Mouse (Mus musculus) small intestine, adult 2 months (tissue): Measurements from ENCODE around the gene Drg1. TPM values are rescaled to one million over a fixed set of nuclear protein-coding genes. Genes with fewer than 3 reads are reported as not detected.

Source experiments
- polyA plus RNA-seq: library from polyadenylated mRNA; depleted of rRNA; stranded (reverse); fragments of >200 nt; gene quantifications from 2 replicates; pipeline ENCODE4 v1.2.3, GENCODE M21; 2012; rRNA removed

The Drg1 gene
- polyA plus RNA-seq, 1 experiment, result 9.6 TPM

Other genes with a start within 250 kb of the Drg1 start
- gene Sfi1, start 73.0 kb downstream of the Drg1 start, polyA plus RNA-seq, result 8.6 and 21.2 TPM in 2 replicates
- gene Eif4enif1, start 64.0 kb downstream of the Drg1 start, polyA plus RNA-seq, result 19.4 and 33.4 TPM in 2 replicates
- gene Patz1, start 22.5 kb upstream of the Drg1 start, polyA plus RNA-seq, result 7.8 and 15.1 TPM in 2 replicates
- 6.4 and 11.0 TPM in 2 replicates for gene Pik3ip1, start 64.0 kb upstream of the Drg1 start, polyA plus RNA-seq
- gene Limk2, start 142.8 kb upstream of the Drg1 start, polyA plus RNA-seq, result 40.1 and 70.5 TPM in 2 replicates
- gene Rnf185, start 185.9 kb upstream of the Drg1 start, polyA plus RNA-seq, result 13.5 and 29.8 TPM in 2 replicates
- gene Pla2g3, start 221.9 kb upstream of the Drg1 start, polyA plus RNA-seq, result 0.18 and 0.48 TPM in 2 replicates
- 12.9 and 22.5 TPM in 2 replicates for gene Inpp5j, start 238.4 kb upstream of the Drg1 start, polyA plus RNA-seq
- 107 and 174 TPM in 2 replicates for gene Selenom, start 248.3 kb upstream of the Drg1 start, polyA plus RNA-seq